Mouse (Mus musculus) kidney, adult 2 months (tissue): Measurements from ENCODE around the gene Rasal2. TPM values are rescaled to one million over a fixed set of nuclear protein-coding genes. Genes with fewer than 3 reads are reported as not detected.

Source experiments
- DNase-seq: peaks from one replicate; pipeline ENCODE4 v3.0.0; 2021
- H3K27ac ChIP-seq: fragments of 200-500 bp; 2 replicates; pipeline ENCODE4 v1.5.1; 2012; ENCODE audit warnings: low read depth, low read length, control low read depth, inconsistent platforms; ENCODE audit not compliant: insufficient read depth
- H3K27me3 ChIP-seq: fragments of 200-500 bp; replicated peaks from 2 replicates; pipeline ENCODE4 v1.6.1; 2012; ENCODE audit warnings: mild to moderate bottlenecking, moderate library complexity, low read length, inconsistent platforms; ENCODE audit not compliant: control insufficient read depth, insufficient read depth
- H3K36me3 ChIP-seq: fragments of 200-500 bp; 2 replicates; pipeline ENCODE4 v1.6.1; 2012; ENCODE audit warnings: mild to moderate bottlenecking, moderate library complexity, low read length, inconsistent platforms; ENCODE audit not compliant: control insufficient read depth, insufficient read depth
- H3K4me1 ChIP-seq: fragments of 200-500 bp; 2 replicates; pipeline ENCODE4 v1.6.1; 2011; ENCODE audit warnings: low read length; ENCODE audit not compliant: control insufficient read depth, insufficient read depth
- H3K4me3 ChIP-seq: fragments of 200-500 bp; 2 replicates; pipeline ENCODE4 v1.5.1; 2011; ENCODE audit warnings: mild to moderate bottlenecking, low read depth, low read length, control low read depth; ENCODE audit not compliant: insufficient read depth
- CTCF ChIP-seq: fragments of 200-500 bp; conservative IDR thresholded peaks from 2 replicates; pipeline ENCODE4 v1.5.1; 2011; ENCODE audit warnings: low read depth, mild to moderate bottlenecking, control low read depth, low read length, moderate library complexity, mixed read lengths; ENCODE audit not compliant: insufficient read depth, insufficient read length
- POLR2A ChIP-seq: fragments of 200-500 bp; IDR thresholded peaks from one replicate; pipeline ENCODE4 v1.6.1; 2011; ENCODE audit warnings: low read depth, low read length, control low read depth
- WGBS: fragments of 180-500 bp; shearing (Covaris S2); methylation state at CpG from one replicate; pipeline ENCODE4 v1.1.7; 2018; 5-methylcytosine and 5-hydroxymethylcytosine counted together
- polyA plus RNA-seq: library from polyadenylated mRNA; depleted of rRNA; stranded (reverse); fragments of >200 nt; gene quantifications from 2 replicates; pipeline ENCODE4 v1.2.3, GENCODE M21; 2012

Rasal2 gene
- polyA plus RNA-seq, 1 experiment: 3.4 TPM

GRCm38 (mm10) chr1:157297137-157297536 lies 115.3 kb downstream of the Rasal2 start:
- Histone ChIP-seq H3K27ac (no peak overlapping the region), H3K36me3 (no peaks in the 10 kb centered on the region), H3K4me3 (no peak overlapping the region), H3K4me1 (no peaks in the 10 kb centered on the region), H3K27me3 (no peaks in the 10 kb centered on the region)
- DNase-seq: no peak
- 79% methylated on average over 1 of the region's 1 CpGs for WGBS
- no peak for TF ChIP-seq POLR2A

GRCm38 (mm10) chr1:157295868-157296267 lies 116.5 kb downstream of the Rasal2 start:
- 79% methylated on average over 3 of the region's 3 CpGs for WGBS
- H3K4me3 ChIP-seq: no peak overlapping the region
- no peak overlapping the region for H3K27ac ChIP-seq
- H3K36me3 ChIP-seq: no peaks in the 10 kb centered on the region
- TF ChIP-seq CTCF (no peak), POLR2A (no peak)
- no peak for DNase-seq
- no peaks in the 10 kb centered on the region for H3K4me1 ChIP-seq
- no peaks in the 10 kb centered on the region for H3K27me3 ChIP-seq

- no peak overlapping the region for H3K4me3 ChIP-seq
- TF ChIP-seq CTCF (no peak), POLR2A (no peak)
- DNase-seq: no peak
- H3K36me3 ChIP-seq: no peaks in the 10 kb centered on the region
- H3K27me3 ChIP-seq: no peaks in the 10 kb centered on the region
- H3K27ac ChIP-seq: no peak overlapping the region
- 0 out of 2 replicates have a peak, but pooled peaks cover 2% of the 10 kb centered on the region for H3K4me1 ChIP-seq
- WGBS: 93% methylated on average over 2 of the region's 2 CpGs
These were observed 122.2 kb downstream of the Rasal2 start for GRCm38 (mm10) chr1:157290173-157290572.

GRCm38 (mm10) chr1:157289251-157289650 lies 123.1 kb downstream of the Rasal2 start:
- no peak overlapping the region for H3K27ac ChIP-seq
- H3K36me3 ChIP-seq: no peaks in the 10 kb centered on the region
- H3K4me3 ChIP-seq: no peak overlapping the region
- no peak for DNase-seq
- WGBS: 80% methylated on average over 2 of the region's 2 CpGs
- no peaks in the 10 kb centered on the region for H3K27me3 ChIP-seq
- no peak for TF ChIP-seq POLR2A
- no peak for TF ChIP-seq CTCF
- H3K4me1 ChIP-seq: 0 out of 2 replicates have a peak, but pooled peaks cover 2% of the 10 kb centered on the region

GRCm38 (mm10) chr1:157286561-157286960 lies 125.8 kb downstream of the Rasal2 start:
- peak; percentile 66 for DNase-seq
- 11% methylated on average over 4 of the region's 4 CpGs for WGBS
- H3K36me3 ChIP-seq: no peaks in the 10 kb centered on the region
- TF ChIP-seq CTCF: peak; percentile 60
- no peak for TF ChIP-seq POLR2A
- no peak overlapping the region for H3K27ac ChIP-seq
- no peaks in the 10 kb centered on the region for H3K27me3 ChIP-seq
- no peak overlapping the region for H3K4me3 ChIP-seq
- H3K4me1 ChIP-seq: 0 out of 2 replicates have a peak, but pooled peaks cover 2% of the 10 kb centered on the region

- no peaks in the 10 kb centered on the region for H3K36me3 ChIP-seq
- no peak overlapping the region for H3K4me3 ChIP-seq
- DNase-seq: no peak
- H3K27ac ChIP-seq: no peak overlapping the region
- peaks cover 2% of the 10 kb centered on the region; the same call in 1 of the 2 replicates for H3K4me1 ChIP-seq
- WGBS: 87% methylated on average over 3 of the region's 3 CpGs
- TF ChIP-seq CTCF (no peak), POLR2A (no peak)
- no peaks in the 10 kb centered on the region for H3K27me3 ChIP-seq
These were observed 127.0 kb downstream of the Rasal2 start for GRCm38 (mm10) chr1:157285366-157285765.

GRCm38 (mm10) chr1:157280781-157281180 lies 131.6 kb downstream of the Rasal2 start:
- Histone ChIP-seq H3K4me3 (no peak overlapping the region), H3K4me1 (no peaks in the 10 kb centered on the region; the same call in 1 of the 2 replicates), H3K27me3 (no peaks in the 10 kb centered on the region), H3K36me3 (no peaks in the 10 kb centered on the region), H3K27ac (no peak overlapping the region)
- peak; percentile 25 for DNase-seq
- TF ChIP-seq CTCF: no peak
- TF ChIP-seq POLR2A: no peak
